Mouse (Mus musculus): ENCODE data around the gene Mast1. TPM values are rescaled to one million over a fixed set of nuclear protein-coding genes. Genes with fewer than 3 reads are reported as not detected.

The Mast1 gene
- polyA plus RNA-seq, 1 experiment = 166 TPM

- TF ChIP-seq POLR2A (IDR thresholded peaks at IDR 0.05; ENCODE audit: borderline replicate concordance, extremely low read depth, insufficient read depth, insufficient read length, poor library complexity, severe bottlenecking) = no peak
- TF ChIP-seq CTCF (IDR thresholded peaks at IDR 0.05; ENCODE audit: borderline replicate concordance, extremely low read depth, insufficient read depth, insufficient read length) = no peak
- DNase-seq (ENCODE audit: low read depth) = peak; percentile 96
Observed at GRCm38 (mm10) chr8:84979599-84980421, 42.7 kb upstream of the Mast1 start.

- TF ChIP-seq POLR2A (IDR thresholded peaks at IDR 0.05; ENCODE audit: borderline replicate concordance, extremely low read depth, insufficient read depth, insufficient read length, poor library complexity, severe bottlenecking) (peak; percentile 54; the same call in 1 of the 2 replicates), CTCF (IDR thresholded peaks at IDR 0.05; ENCODE audit: borderline replicate concordance, extremely low read depth, insufficient read depth, insufficient read length) (no peak)
- DNase-seq (ENCODE audit: low read depth) = peak; percentile 94
Observed at GRCm38 (mm10) chr8:84978248-84978940, 41.2 kb upstream of the Mast1 start, which contains the start of gene Junb. Gene Junb (minus strand): TSS chr8:84978718.

GRCm38 (mm10) chr8:84977435-84978247 is 40.5 kb upstream of the Mast1 start:
- no peak for TF ChIP-seq CTCF (IDR thresholded peaks at IDR 0.05; ENCODE audit: borderline replicate concordance, extremely low read depth, insufficient read depth, insufficient read length)
- no peak for TF ChIP-seq POLR2A (IDR thresholded peaks at IDR 0.05; ENCODE audit: borderline replicate concordance, extremely low read depth, insufficient read depth, insufficient read length, poor library complexity, severe bottlenecking)
- DNase-seq (ENCODE audit: low read depth) = peak; percentile 54

GRCm38 (mm10) chr8:84976763-84977434 is 39.7 kb upstream of the Mast1 start:
- DNase-seq (ENCODE audit: low read depth) = no peak
- TF ChIP-seq CTCF (IDR thresholded peaks at IDR 0.05; ENCODE audit: borderline replicate concordance, extremely low read depth, insufficient read depth, insufficient read length) (no peak), POLR2A (IDR thresholded peaks at IDR 0.05; ENCODE audit: borderline replicate concordance, extremely low read depth, insufficient read depth, insufficient read length, poor library complexity, severe bottlenecking) (no peak)

GRCm38 (mm10) chr8:84976031-84976762 is 39.0 kb upstream of the Mast1 start:
- TF ChIP-seq CTCF (IDR thresholded peaks at IDR 0.05; ENCODE audit: borderline replicate concordance, extremely low read depth, insufficient read depth, insufficient read length) (no peak), POLR2A (IDR thresholded peaks at IDR 0.05; ENCODE audit: borderline replicate concordance, extremely low read depth, insufficient read depth, insufficient read length, poor library complexity, severe bottlenecking) (no peak)
- DNase-seq (ENCODE audit: low read depth) = peak; percentile 96

- peak; percentile 68 for DNase-seq (ENCODE audit: low read depth)
- no peak for TF ChIP-seq POLR2A (IDR thresholded peaks at IDR 0.05; ENCODE audit: borderline replicate concordance, extremely low read depth, insufficient read depth, insufficient read length, poor library complexity, severe bottlenecking)
- peak; percentile 80 for TF ChIP-seq CTCF (IDR thresholded peaks at IDR 0.05; ENCODE audit: borderline replicate concordance, extremely low read depth, insufficient read depth, insufficient read length)
Observed at GRCm38 (mm10) chr8:84975434-84975833, 38.3 kb upstream of the Mast1 start.

GRCm38 (mm10) chr8:84974543-84975142 is 37.5 kb upstream of the Mast1 start:
- TF ChIP-seq CTCF (IDR thresholded peaks at IDR 0.05; ENCODE audit: borderline replicate concordance, extremely low read depth, insufficient read depth, insufficient read length) (no peak), POLR2A (IDR thresholded peaks at IDR 0.05; ENCODE audit: borderline replicate concordance, extremely low read depth, insufficient read depth, insufficient read length, poor library complexity, severe bottlenecking) (no peak)
- DNase-seq (ENCODE audit: low read depth) = no peak

- TF ChIP-seq CTCF (IDR thresholded peaks at IDR 0.05; ENCODE audit: borderline replicate concordance, extremely low read depth, insufficient read depth, insufficient read length) = peak; percentile 78; the same call in 1 of the 2 replicates
- TF ChIP-seq POLR2A (IDR thresholded peaks at IDR 0.05; ENCODE audit: borderline replicate concordance, extremely low read depth, insufficient read depth, insufficient read length, poor library complexity, severe bottlenecking) = no peak
- DNase-seq (ENCODE audit: low read depth) = peak; percentile 83
Observed at GRCm38 (mm10) chr8:84973803-84974542, 36.8 kb upstream of the Mast1 start.

GRCm38 (mm10) chr8:84973079-84973478 is 35.9 kb upstream of the Mast1 start:
- TF ChIP-seq CTCF (IDR thresholded peaks at IDR 0.05; ENCODE audit: borderline replicate concordance, extremely low read depth, insufficient read depth, insufficient read length) (no peak), POLR2A (IDR thresholded peaks at IDR 0.05; ENCODE audit: borderline replicate concordance, extremely low read depth, insufficient read depth, insufficient read length, poor library complexity, severe bottlenecking) (no peak)
- no peak for DNase-seq (ENCODE audit: low read depth)
